Mouse (Mus musculus) intestine, postnatal 0 days (tissue): Measurements from ENCODE around the gene Ddx18. TPM values are rescaled to one million over a fixed set of nuclear protein-coding genes. Genes with fewer than 3 reads are reported as not detected.

ENCODE experiments used
- ATAC-seq: fragments of 200-750 bp; cut with Nextera tagmentation; 2 replicates; pipeline ENCODE4 v1.8.0; 2017; ENCODE audit warnings: mild to moderate bottlenecking, moderate TSS enrichment, moderate library complexity
- H3K27ac ChIP-seq: fragments of 300-500 bp; sonication (generic); 2 replicates; pipeline ENCODE4 v1.5.1; 2014; ENCODE audit warnings: mild to moderate bottlenecking, low read depth, low read length, moderate library complexity
- H3K27me3 ChIP-seq: fragments of 300-500 bp; sonication (generic); replicated peaks from 2 replicates; pipeline ENCODE4 v1.6.1; 2014; ENCODE audit warnings: low read length, mixed read lengths; ENCODE audit not compliant: control insufficient read depth, insufficient read depth
- H3K36me3 ChIP-seq: fragments of 300-500 bp; sonication (generic); 2 replicates; pipeline ENCODE4 v1.6.1; 2014; ENCODE audit warnings: mild to moderate bottlenecking, moderate library complexity; ENCODE audit not compliant: control insufficient read depth, insufficient read depth
- H3K4me1 ChIP-seq: fragments of 300-500 bp; sonication (generic); replicated peaks from 2 replicates; pipeline ENCODE4 v1.6.1; 2014; ENCODE audit warnings: antibody characterized with exemption, low read length, mixed read lengths; ENCODE audit not compliant: control insufficient read depth, insufficient read depth
- H3K4me2 ChIP-seq: fragments of 300-500 bp; sonication (generic); replicated peaks from 2 replicates; pipeline ENCODE4 v1.6.1; 2014; ENCODE audit warnings: low read depth, mild to moderate bottlenecking, moderate library complexity
- H3K4me3 ChIP-seq: fragments of 300-500 bp; sonication (generic); 2 replicates; pipeline ENCODE4 v1.5.1; 2014; ENCODE audit warnings: low read depth, low read length
- H3K9ac ChIP-seq: fragments of 300-500 bp; sonication (generic); 2 replicates; pipeline ENCODE4 v1.6.1; 2014; ENCODE audit warnings: mild to moderate bottlenecking, low read depth, low read length
- H3K9me3 ChIP-seq: fragments of 300-500 bp; sonication (generic); 2 replicates; pipeline ENCODE4 v1.6.1; 2016; ENCODE audit warnings: mixed run types; ENCODE audit not compliant: control insufficient read depth
- CTCF ChIP-seq: sonication (generic); IDR thresholded peaks from 2 replicates; pipeline ENCODE4 v1.5.1; 2016; ENCODE audit warnings: low read depth, mild to moderate bottlenecking, control low read depth, antibody characterized with exemption, moderate library complexity
- WGBS: fragments of 180-500 bp; shearing (Covaris S2); extraction: QIAGEN DNeasy Blood & Tissue Kit; methylation state at CpG from one replicate; pipeline ENCODE4 v1.1.7; 2014; 5-methylcytosine and 5-hydroxymethylcytosine counted together
- polyA plus RNA-seq: library from polyadenylated mRNA; unstranded; fragments of >200 nt; fragmentation: Nextera tagmentation; extraction: Ambion mirVana; gene quantifications from 2 replicates; pipeline ENCODE4 v1.2.1, GENCODE M21; 2015

Gene Ddx18
- polyA plus RNA-seq, 1 experiment from 2014 or later: 40.7 TPM

GRCm38 (mm10) chr1:121511186-121511585 lies 56.6 kb downstream of the Ddx18 start:
- H3K9me3 ChIP-seq: no peaks in the 10 kb centered on the region
- no peak overlapping the region for H3K4me3 ChIP-seq
- no peak for ATAC-seq
- H3K27ac ChIP-seq: no peak overlapping the region
- H3K4me1 ChIP-seq: no peaks in the 10 kb centered on the region
- 39% methylated on average over 2 of the region's 2 CpGs for WGBS
- no peaks in the 10 kb centered on the region for H3K27me3 ChIP-seq
- H3K9ac ChIP-seq: no peak overlapping the region
- no peak for TF ChIP-seq CTCF
- no peaks in the 10 kb centered on the region for H3K36me3 ChIP-seq
- H3K4me2 ChIP-seq: no peak overlapping the region

GRCm38 (mm10) chr1:121510420-121511140 lies 57.2 kb downstream of the Ddx18 start:
- Histone ChIP-seq H3K36me3 (no peaks in the 10 kb centered on the region), H3K4me3 (no peak overlapping the region), H3K9ac (no peak overlapping the region), H3K4me1 (no peaks in the 10 kb centered on the region), H3K27ac (no peak overlapping the region), H3K27me3 (no peaks in the 10 kb centered on the region), H3K9me3 (no peaks in the 10 kb centered on the region), H3K4me2 (no peak overlapping the region)
- 88% methylated on average over 19 of the region's 19 CpGs for WGBS
- no peak for TF ChIP-seq CTCF
- no peak for ATAC-seq

GRCm38 (mm10) chr1:121508729-121509128 lies 59.1 kb downstream of the Ddx18 start:
- no peak overlapping the region for H3K27ac ChIP-seq
- H3K9ac ChIP-seq: no peak overlapping the region
- peaks cover 13% of the 10 kb centered on the region for H3K36me3 ChIP-seq
- H3K4me1 ChIP-seq: no peaks in the 10 kb centered on the region
- no peak for TF ChIP-seq CTCF
- H3K4me3 ChIP-seq: no peak overlapping the region
- H3K4me2 ChIP-seq: no peak overlapping the region
- H3K27me3 ChIP-seq: no peaks in the 10 kb centered on the region
- WGBS: 89% methylated on average over 2 of the region's 2 CpGs
- no peaks in the 10 kb centered on the region for H3K9me3 ChIP-seq
- no peak for ATAC-seq

Other genes starting within 250 kb of the Ddx18 start
- 36.9 and 38.9 TPM in 2 replicates for gene Insig2, start 235.4 kb downstream of the Ddx18 start, polyA plus RNA-seq
- 8.2 and 10.1 TPM in 2 replicates for gene Ccdc93, start 136.9 kb downstream of the Ddx18 start, polyA plus RNA-seq
- gene Htr5b, start 39.5 kb downstream of the Ddx18 start, polyA plus RNA-seq: not detected in 2 replicates